Mouse (Mus musculus) myocyte (in vitro differentiated cells): Measurements from ENCODE around the gene Hcrtr2.

Experiments
- E2F4 ChIP-seq: IDR thresholded peaks from one replicate; pipeline ENCODE4 v1.6.1; 2011; ENCODE audit warnings: mild to moderate bottlenecking, control low read depth, moderate library complexity; ENCODE audit not compliant: insufficient read depth
- MYOG ChIP-seq, 3 experiments: IDR thresholded peaks; one replicate each; pipeline ENCODE4 v1.6.1; 2011; ENCODE audit warnings: control low read depth in 2 of 3, low read depth in 2 of 3, mild to moderate bottlenecking in 2 of 3; ENCODE audit not compliant: insufficient read length in 2 of 3, control insufficient read depth in 1 of 3, insufficient read depth in 1 of 3
- POLR2A ChIP-seq: IDR thresholded peaks from one replicate; pipeline ENCODE4 v1.6.1; 2011; ENCODE audit warnings: low read depth, mild to moderate bottlenecking, control low read depth, moderate library complexity; ENCODE audit not compliant: insufficient read length
- POLR2AphosphoS2 ChIP-seq: IDR thresholded peaks from one replicate; pipeline ENCODE4 v1.6.1; 2011; ENCODE audit warnings: low read depth, control low read depth; ENCODE audit not compliant: insufficient read length
- TCF12 ChIP-seq: IDR thresholded peaks from one replicate; pipeline ENCODE4 v1.6.1; 2011; ENCODE audit warnings: mild to moderate bottlenecking, control low read depth; ENCODE audit not compliant: poor library complexity, insufficient read depth, severe bottlenecking

GRCm38 (mm10) chr9:76257731-76258130, 65.9 kb downstream of the Hcrtr2 start:
- TF ChIP-seq POLR2A (no peak), E2F4 (no peak), TCF12 (no peak), MYOG (IDR thresholded peaks at IDR 0.05; ENCODE audit: control insufficient read depth in 1 of 3, insufficient read depth in 1 of 3, insufficient read length in 2 of 3, low read depth in 2 of 3) (no peak), POLR2AphosphoS2 (no peak)
